In the genomic region with DNA sequence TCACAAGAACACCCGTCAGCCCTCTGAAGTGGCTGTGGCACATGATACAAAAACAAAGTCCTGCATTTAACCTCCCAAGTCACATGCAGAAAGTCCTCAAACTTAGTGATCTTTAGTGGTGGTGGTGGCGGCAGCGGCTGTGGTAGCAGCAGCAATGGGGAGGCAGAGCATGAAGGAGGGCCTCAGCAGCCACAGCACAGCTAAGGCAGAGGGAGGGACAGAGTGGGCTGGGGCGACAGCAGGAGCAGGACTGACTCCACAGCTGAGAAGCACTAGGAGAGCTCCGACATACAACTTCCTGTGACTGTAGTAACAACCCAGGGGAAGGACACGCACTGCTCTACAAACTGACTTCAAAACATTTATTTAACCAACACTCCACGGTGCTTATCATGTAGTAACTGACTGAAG, we compare ENCODE assay signal across 12 mouse cellular contexts. TPM values are rescaled to one million over a fixed set of nuclear protein-coding genes. Genes with fewer than 3 reads are reported as not detected.
A peak's percentile ranks its signal among the peaks of the same experiment; 100 is the strongest.
DNase-seq lines count a peak whose midpoint lies in the region; ATAC-seq and TF ChIP-seq lines count a peak whose summit lies in the region.
"Had no signal": no experiment of that assay in that cellular context is flagged by ENCODE, and none has a peak within 500 bp of the region (broad histone marks: within the 10 kb centered on the region; RNA-seq: fewer than 3 reads in every experiment).

No protein-coding gene starts in this region.

- H3K27me3 ChIP-seq in heart, embryonic 12.5 days (replicated peaks) = no peaks in the 10 kb centered on the region
- H3K27me3 ChIP-seq in heart, embryonic 16.5 days (ENCODE audit: control insufficient read depth, insufficient read depth, low read length) = no peaks in the 10 kb centered on the region
- H3K27me3 ChIP-seq in stomach, postnatal 0 days (ENCODE audit: control insufficient read depth, insufficient read depth, low read length) = no peaks in the 10 kb centered on the region
- H3K27me3 ChIP-seq: kidney, embryonic 15.5 days; limb, embryonic 15.5 days; midbrain, embryonic 15.5 days had no signal

- no peak overlapping the region for H3K4me3 ChIP-seq in heart, embryonic 12.5 days
- no peak overlapping the region for H3K4me3 ChIP-seq in heart, embryonic 16.5 days (ENCODE audit: low read length)
- no peak overlapping the region for H3K4me3 ChIP-seq in stomach, postnatal 0 days (ENCODE audit: low read depth, low read length)
- H3K4me3 ChIP-seq: kidney, embryonic 15.5 days; limb, embryonic 15.5 days; midbrain, embryonic 15.5 days had no signal

- no peak for TF ChIP-seq EP300 in stomach, postnatal 0 days (optimal IDR thresholded peaks at IDR 0.05)

- no peaks in the 10 kb centered on the region for H3K36me3 ChIP-seq in heart, embryonic 12.5 days
- H3K36me3 ChIP-seq in heart, embryonic 16.5 days (ENCODE audit: control insufficient read depth, insufficient read depth) = no peaks in the 10 kb centered on the region
- no peaks in the 10 kb centered on the region for H3K36me3 ChIP-seq in stomach, postnatal 0 days (ENCODE audit: control insufficient read depth, insufficient read depth, low read length)
- H3K36me3 ChIP-seq: limb, embryonic 15.5 days; midbrain, embryonic 15.5 days had no signal

- peak overlapping the region; percentile 83 for H3K27ac ChIP-seq in heart, embryonic 12.5 days (ENCODE audit: poor library complexity, severe bottlenecking)
- H3K27ac ChIP-seq in heart, embryonic 16.5 days (ENCODE audit: low read length) = peak overlapping the region; percentile 87
- peak overlapping the region; percentile 41 for H3K27ac ChIP-seq in stomach, postnatal 0 days (replicated peaks)
- H3K27ac ChIP-seq: kidney, embryonic 15.5 days; limb, embryonic 15.5 days; midbrain, embryonic 15.5 days had no signal

- 0 out of 2 replicates have a peak overlapping the region, but pooled peaks have one; percentile 1 for H3K4me2 ChIP-seq in heart, embryonic 12.5 days
- H3K4me2 ChIP-seq in heart, embryonic 16.5 days (ENCODE audit: low read depth, low read length) = no peak overlapping the region
- H3K4me2 ChIP-seq in stomach, postnatal 0 days (replicated peaks; ENCODE audit: low read depth) = no peak overlapping the region
- H3K4me2 ChIP-seq: kidney, embryonic 15.5 days; limb, embryonic 15.5 days; midbrain, embryonic 15.5 days had no signal

- no peak for TF ChIP-seq CTCF in stomach, postnatal 0 days (IDR thresholded peaks at IDR 0.05; ENCODE audit: low read depth)

- H3K4me1 ChIP-seq in heart, embryonic 12.5 days (replicated peaks) = peaks cover 51% of the 10 kb centered on the region
- peaks cover 34% of the 10 kb centered on the region for H3K4me1 ChIP-seq in heart, embryonic 16.5 days (ENCODE audit: control insufficient read depth, insufficient read depth, low read length)
- H3K4me1 ChIP-seq in stomach, postnatal 0 days (replicated peaks; ENCODE audit: control insufficient read depth, insufficient read depth) = no peaks in the 10 kb centered on the region

- no peak overlapping the region for H3K9ac ChIP-seq in heart, embryonic 12.5 days
- H3K9ac ChIP-seq in heart, embryonic 16.5 days (ENCODE audit: low read length) = no peak overlapping the region
- H3K9ac ChIP-seq in stomach, postnatal 0 days (ENCODE audit: low read length) = no peak overlapping the region
- H3K9ac ChIP-seq: kidney, embryonic 15.5 days; limb, embryonic 15.5 days; midbrain, embryonic 15.5 days had no signal

- ATAC-seq in heart, embryonic 12.5 days (ENCODE audit: insufficient number of reproducible peaks, low FRiP score) = no peak
- peak; percentile 46 for ATAC-seq in heart, embryonic 16.5 days (replicated peaks; ENCODE audit: extremely low read depth, insufficient read depth, low FRiP score)
- ATAC-seq in stomach, postnatal 0 days (ENCODE audit: low FRiP score, low TSS enrichment) = no peak
- ATAC-seq: midbrain, embryonic 15.5 days had no signal

- 51% methylated on average over 7 of the region's 7 CpGs for WGBS in heart, embryonic 12.5 days
- WGBS in heart, embryonic 16.5 days = 30% methylated on average over 7 of the region's 7 CpGs
- 52% methylated on average over 7 of the region's 7 CpGs for WGBS in stomach, postnatal 0 days

- DNase-seq in heart, postnatal 4 days = no peak
- peak; percentile 71 for DNase-seq in CD4-positive, CD25-positive, alpha-beta regulatory T cell, adult 2 months (ENCODE audit: low read depth, low spot score)
- DNase-seq in stomach, postnatal 0 days (ENCODE audit: low spot score) = no peak
- no peak for DNase-seq in adrenal gland, postnatal 36 days
- no peak for DNase-seq in layer of hippocampus, postnatal 36 days
- no peak for DNase-seq in ovary, adult 18-20 months (ENCODE audit: low spot score)
- DNase-seq: spleen, adult 18-20 months had no signal

- H3K9me3 ChIP-seq in heart, embryonic 12.5 days (replicated peaks) = no peaks in the 10 kb centered on the region
- no peaks in the 10 kb centered on the region for H3K9me3 ChIP-seq in heart, embryonic 16.5 days (replicated peaks; ENCODE audit: control insufficient read depth, low read length)
- no peaks in the 10 kb centered on the region for H3K9me3 ChIP-seq in stomach, postnatal 0 days (ENCODE audit: control insufficient read depth, low read length)
- H3K9me3 ChIP-seq: kidney, embryonic 15.5 days; limb, embryonic 15.5 days; midbrain, embryonic 15.5 days had no signal

RNA-seq across cellular contexts. Expression of a gene that starts 29.9 kb away (rescaled TPM):
- 23.4 and 25.0 TPM in 2 replicates for polyA plus RNA-seq in heart, embryonic 12.5 days (2016; fragmentation: Nextera tagmentation; extraction: Ambion mirVana)
- total RNA-seq in heart, postnatal 4 days (2021) = 10 to 100 TPM; 23.5 to 25.6 TPM
- polyA plus RNA-seq in heart, embryonic 16.5 days (2015; fragmentation: Nextera tagmentation; extraction: Ambion mirVana) = 16.1 and 17.5 TPM in 2 replicates
- polyA plus RNA-seq in stomach, postnatal 0 days (2015; fragmentation: Nextera tagmentation; extraction: Ambion mirVana) = 11.6 and 11.9 TPM in 2 replicates
- total RNA-seq in adrenal gland, postnatal 36 days (2021) = 10 to 100 TPM; 26.5 to 28.4 TPM
- 10 to 100 TPM; 35.5 to 37.6 TPM for total RNA-seq in layer of hippocampus, postnatal 36 days (2021)

RNA-seq across cellular contexts. Expression of a gene that starts 54.8 kb away (rescaled TPM):
- 171 and 182 TPM in 2 replicates for polyA plus RNA-seq in heart, embryonic 12.5 days (2016; fragmentation: Nextera tagmentation; extraction: Ambion mirVana)
- 100 to 1,000 TPM; 188 to 195 TPM for total RNA-seq in heart, postnatal 4 days (2021)
- 167 and 185 TPM in 2 replicates for polyA plus RNA-seq in heart, embryonic 16.5 days (2015; fragmentation: Nextera tagmentation; extraction: Ambion mirVana)
- polyA plus RNA-seq in stomach, postnatal 0 days (2015; fragmentation: Nextera tagmentation; extraction: Ambion mirVana) = 119 and 122 TPM in 2 replicates
- total RNA-seq in adrenal gland, postnatal 36 days (2021) = 100 to 1,000 TPM; 254 to 257 TPM
- total RNA-seq in layer of hippocampus, postnatal 36 days (2021) = 100 to 1,000 TPM; 184 to 188 TPM
